Mouse (Mus musculus) embryonic facial prominence, embryonic 15.5 days (tissue): Measurements from ENCODE around the gene Pxn. TPM values are rescaled to one million over a fixed set of nuclear protein-coding genes. Genes with fewer than 3 reads are reported as not detected.

ENCODE experiments used
- ATAC-seq: fragments of 200-750 bp; cut with Nextera tagmentation; 2 replicates; pipeline ENCODE4 v1.8.0; 2017; ENCODE audit warnings: low read depth, moderate TSS enrichment; ENCODE audit not compliant: insufficient number of reproducible peaks, low FRiP score, low TSS enrichment
- H3K27ac ChIP-seq: fragments of 300-500 bp; sonication (generic); replicated peaks from 2 replicates; pipeline ENCODE4 v1.5.1; 2015; ENCODE audit warnings: mild to moderate bottlenecking, inconsistent platforms
- H3K27me3 ChIP-seq: fragments of 300-500 bp; sonication (generic); 2 replicates; pipeline ENCODE4 v1.6.1; 2015; ENCODE audit warnings: inconsistent platforms
- H3K36me3 ChIP-seq: fragments of 300-500 bp; sonication (generic); 2 replicates; pipeline ENCODE4 v1.6.1; 2015; ENCODE audit warnings: mild to moderate bottlenecking, inconsistent platforms
- H3K4me1 ChIP-seq: fragments of 300-500 bp; sonication (generic); 2 replicates; pipeline ENCODE4 v1.6.1; 2015; ENCODE audit warnings: inconsistent platforms
- H3K4me2 ChIP-seq: fragments of 300-500 bp; sonication (generic); replicated peaks from 2 replicates; pipeline ENCODE4 v1.6.1; 2015; ENCODE audit warnings: mild to moderate bottlenecking, inconsistent platforms
- H3K4me3 ChIP-seq: fragments of 300-500 bp; sonication (generic); replicated peaks from 2 replicates; pipeline ENCODE4 v1.5.1; 2015; ENCODE audit warnings: mild to moderate bottlenecking, inconsistent platforms
- H3K9ac ChIP-seq: fragments of 300-500 bp; sonication (generic); 2 replicates; pipeline ENCODE4 v1.6.1; 2015; ENCODE audit warnings: inconsistent platforms
- H3K9me3 ChIP-seq: fragments of 300-500 bp; sonication (generic); replicated peaks from 2 replicates; pipeline ENCODE4 v1.6.1; 2016; ENCODE audit warnings: inconsistent platforms
- WGBS: fragments of 180-500 bp; shearing (Covaris S2); methylation state at CpG from one replicate; pipeline ENCODE4 v1.1.7; 2015; 5-methylcytosine and 5-hydroxymethylcytosine counted together
- microRNA-seq: library from miRNA; unstranded; fragments of <30 nt; microRNA quantifications from one replicate; pipeline ENCODE4, GENCODE M21; 2016; ENCODE audit warnings: borderline number of aligned reads
- polyA plus RNA-seq: library from polyadenylated mRNA; unstranded; fragments of >200 nt; fragmentation: Nextera tagmentation; extraction: Ambion mirVana; gene quantifications from 2 replicates; pipeline ENCODE4 v1.2.1, GENCODE M21; 2015

Gene Pxn
- polyA plus RNA-seq, 1 experiment from 2014 or later: 52.8 TPM

GRCm38 (mm10) chr5:115591028-115591427 is 84.6 kb downstream of the Pxn start:
- Histone ChIP-seq H3K4me3 (no peak overlapping the region), H3K9me3 (no peaks in the 10 kb centered on the region), H3K27ac (no peak overlapping the region), H3K9ac (no peak overlapping the region), H3K36me3 (peaks cover 94% of the 10 kb centered on the region), H3K27me3 (no peaks in the 10 kb centered on the region), H3K4me1 (no peaks in the 10 kb centered on the region), H3K4me2 (no peak overlapping the region)
- no peak for ATAC-seq
- WGBS: 85% methylated on average over 11 of the region's 11 CpGs

GRCm38 (mm10) chr5:115591506-115591905 is 85.0 kb downstream of the Pxn start:
- Histone ChIP-seq H3K36me3 (peaks cover 94% of the 10 kb centered on the region), H3K9ac (no peak overlapping the region), H3K4me3 (no peak overlapping the region), H3K4me1 (no peaks in the 10 kb centered on the region), H3K27ac (no peak overlapping the region), H3K4me2 (no peak overlapping the region), H3K27me3 (no peaks in the 10 kb centered on the region), H3K9me3 (no peaks in the 10 kb centered on the region)
- no peak for ATAC-seq
- WGBS: 87% methylated on average over 2 of the region's 2 CpGs

- no peak overlapping the region for H3K9ac ChIP-seq
- ATAC-seq: no peak
- H3K4me3 ChIP-seq: no peak overlapping the region
- H3K9me3 ChIP-seq: no peaks in the 10 kb centered on the region
- no peak overlapping the region for H3K27ac ChIP-seq
- H3K4me1 ChIP-seq: no peaks in the 10 kb centered on the region
- no peaks in the 10 kb centered on the region for H3K27me3 ChIP-seq
- 92% methylated on average over 6 of the region's 6 CpGs for WGBS
- peaks cover 88% of the 10 kb centered on the region for H3K36me3 ChIP-seq
- H3K4me2 ChIP-seq: no peak overlapping the region
Measured at GRCm38 (mm10) chr5:115603561-115603960, 97.1 kb downstream of the Pxn start.

Small RNAs within 50 kb of the gene (microRNA-seq; reads per million reads assigned to microRNA genes)
- gene Mir7029: not detected

Other genes with a start within 250 kb of the Pxn start
- 158 and 170 TPM in 2 replicates for gene Rnf10, start 233.8 kb upstream of the Pxn start, polyA plus RNA-seq
- gene Coq5, start 227.0 kb upstream of the Pxn start, polyA plus RNA-seq: 37.3 and 37.6 TPM in 2 replicates
- 1,800 and 1,802 TPM in 2 replicates for gene Dynll1, start 205.7 kb upstream of the Pxn start, polyA plus RNA-seq
- gene Srsf9, start 179.5 kb upstream of the Pxn start, polyA plus RNA-seq: 263 and 264 TPM in 2 replicates
- gene Gatc, start 165.5 kb upstream of the Pxn start, polyA plus RNA-seq: 28.7 and 33.9 TPM in 2 replicates
- gene Triap1, start 165.5 kb upstream of the Pxn start, polyA plus RNA-seq: 56.4 and 66.2 TPM in 2 replicates
- 850 and 892 TPM in 2 replicates for gene Cox6a1, start 157.7 kb upstream of the Pxn start, polyA plus RNA-seq
- 14.1 and 19.1 TPM in 2 replicates for gene Msi1, start 77.1 kb upstream of the Pxn start, polyA plus RNA-seq
- gene Pla2g1b, start 40.4 kb upstream of the Pxn start, polyA plus RNA-seq: not detected in 2 replicates
- 29.2 and 32.8 TPM in 2 replicates for gene Sirt4, start 22.0 kb upstream of the Pxn start, polyA plus RNA-seq
- 1,780 and 1,815 TPM in 2 replicates for gene Rplp0, start 52.8 kb downstream of the Pxn start, polyA plus RNA-seq
- gene Gcn1l1, start 58.6 kb downstream of the Pxn start, polyA plus RNA-seq: 36.2 and 36.4 TPM in 2 replicates
- 17.6 and 17.8 TPM in 2 replicates for gene Rab35, start 125.2 kb downstream of the Pxn start, polyA plus RNA-seq
- gene Bicdl1, start 224.9 kb downstream of the Pxn start, polyA plus RNA-seq: 16.0 and 17.6 TPM in 2 replicates